Mouse (Mus musculus) CD4-positive, CD25-positive, alpha-beta regulatory T cell, adult 4 months (primary cell): Measurements from ENCODE around the gene Laptm4a. TPM values are rescaled to one million over a fixed set of nuclear protein-coding genes. Genes with fewer than 3 reads are reported as not detected.
A peak's percentile ranks its signal among the peaks of the same experiment; 100 is the strongest.

Experiments used
- ATAC-seq: one replicate; pipeline ENCODE4 v1.8.0; 2017
- polyA plus RNA-seq, 2 experiments: library from polyadenylated mRNA; unstranded; fragments of 100-300 nt; shearing (Covaris generic); gene quantifications; one replicate each; pipeline ENCODE4 v1.2.1; 2017

Laptm4a gene
- polyA plus RNA-seq, 2 experiments from 2014 or later: 127 to 169 TPM

GRCm38 (mm10) chr12:8961607-8962316, 40.3 kb downstream of the Laptm4a start:
- ATAC-seq: no peak

- no peak for ATAC-seq
Measured at GRCm38 (mm10) chr12:8969828-8970227, 48.4 kb downstream of the Laptm4a start.

DNA sequence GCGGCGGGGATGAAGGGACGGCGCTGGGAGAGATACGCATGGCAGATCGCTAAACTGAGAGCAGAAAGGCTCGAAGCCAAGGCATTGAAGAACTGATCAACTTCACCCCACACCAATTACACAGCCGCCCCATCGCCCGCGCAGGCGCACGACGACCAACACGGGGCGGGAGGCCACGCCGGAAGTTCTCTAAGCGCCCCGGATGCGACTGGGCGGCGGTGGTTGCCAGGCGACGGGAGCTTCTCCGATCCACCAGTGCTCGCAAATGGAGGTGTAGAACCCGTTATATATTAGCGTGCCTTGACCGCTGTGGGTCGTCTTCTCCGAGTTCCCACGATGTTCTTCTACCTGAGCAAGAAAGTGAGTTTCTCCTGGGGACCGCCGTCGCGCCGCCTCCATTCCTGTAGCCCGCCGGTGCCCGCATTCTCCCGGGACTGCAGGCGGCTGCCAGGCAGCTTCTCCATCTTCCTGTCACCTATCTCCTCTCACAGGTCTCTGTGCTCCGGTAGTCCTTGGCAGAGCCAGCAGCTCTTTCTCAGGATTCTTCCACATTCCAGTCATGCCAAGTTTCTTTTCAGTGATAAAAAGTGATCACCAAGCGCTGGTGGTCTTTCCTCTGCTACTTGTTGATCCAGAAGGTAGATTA, 52.5 kb downstream of the Laptm4a start, which contains the start of gene Wdr35:
Gene Wdr35 (plus strand): TSS at position 73 of the 646 bp plus-strand sequence.
- peak; percentile 99 for ATAC-seq

DNA sequence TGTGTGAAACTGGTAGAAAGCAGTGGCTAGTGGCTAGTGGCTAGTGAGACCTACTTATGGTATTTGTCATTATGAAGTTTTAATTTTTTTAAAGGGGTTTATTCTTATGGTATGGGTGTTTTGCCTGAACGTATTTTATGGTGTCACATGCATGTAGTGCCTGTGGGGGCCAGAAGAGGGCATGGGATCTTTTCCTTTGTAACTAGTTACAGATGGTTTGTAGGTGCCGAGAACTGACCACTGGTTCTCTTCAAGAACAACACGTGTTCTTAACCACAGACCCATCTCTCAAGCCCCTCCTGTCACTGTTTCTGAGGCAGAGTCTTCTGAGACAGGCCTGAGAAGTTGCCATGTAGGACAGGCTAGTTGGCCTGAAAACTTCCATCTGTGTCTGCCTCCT, 53.6 kb downstream of the Laptm4a start:
- no peak for ATAC-seq

Other genes starting within 250 kb of the Laptm4a start
- 10 to 100 TPM; 66.0 to 67.0 TPM for gene Pum2, start 247.5 kb upstream of the Laptm4a start, polyA plus RNA-seq
- gene Sdc1, start 150.3 kb upstream of the Laptm4a start, polyA plus RNA-seq: under 1 TPM; 0.42 to 0.46 TPM
- gene Matn3, start 26.3 kb downstream of the Laptm4a start, polyA plus RNA-seq: not detected
- 1 to 10 TPM; 2.6 TPM for gene Wdr35, start 52.2 kb downstream of the Laptm4a start, polyA plus RNA-seq
- gene Ttc32, start 108.3 kb downstream of the Laptm4a start, polyA plus RNA-seq: 1 to 10 TPM; 5.9 to 8.5 TPM